Mouse (Mus musculus): Measurements from ENCODE around the gene Wdr47. TPM values are rescaled to one million over a fixed set of nuclear protein-coding genes. Genes with fewer than 3 reads are reported as not detected.
"Not testable (repeated sequence)": the region's sequence is repeated elsewhere in the genome, so short reads cannot be mapped to it uniquely, and the experiment has no call there.

Gene Wdr47
- polyA plus RNA-seq, 1 experiment from 2014 or later: 103 TPM

DNA sequence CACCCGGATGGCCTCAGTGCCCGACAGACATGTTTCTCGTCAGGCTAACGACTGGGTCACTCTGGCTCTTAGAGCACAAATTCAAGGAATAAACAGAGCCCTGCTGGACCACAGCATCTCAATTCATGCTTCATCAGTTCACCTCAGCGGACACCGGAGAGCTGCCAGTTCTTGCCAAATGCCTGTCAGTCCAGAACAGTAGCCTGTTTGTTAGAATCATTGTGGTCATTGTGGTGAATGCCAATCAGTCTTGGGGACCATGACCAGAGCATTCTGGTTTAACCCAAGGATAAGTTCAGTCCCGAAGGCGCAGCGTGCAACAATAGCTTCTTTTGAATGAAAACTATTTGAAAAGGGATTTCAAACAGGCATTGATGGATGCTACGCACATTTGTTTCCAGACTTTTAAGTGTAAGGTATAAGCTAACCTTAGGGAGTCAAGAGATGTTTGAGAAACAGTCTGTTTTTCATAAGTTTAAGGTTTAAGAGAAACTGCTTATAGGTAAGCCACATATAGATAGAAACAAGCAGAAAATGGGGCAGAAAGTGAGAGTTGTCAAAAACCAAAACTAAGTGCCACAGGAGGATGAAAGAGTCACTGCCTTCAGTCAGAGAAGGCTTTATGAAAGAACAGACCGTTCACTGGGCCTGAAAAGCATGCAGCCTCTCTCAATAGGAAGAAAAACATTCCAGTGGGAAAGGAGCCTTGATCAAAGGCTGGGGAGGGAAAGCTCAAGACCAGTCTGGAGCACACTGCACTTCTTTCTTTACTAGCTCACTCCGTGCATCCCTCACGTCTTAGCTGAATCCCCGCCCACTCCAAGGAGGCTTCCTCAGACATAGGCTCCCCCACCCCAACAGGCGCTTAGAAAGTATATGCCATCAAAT lies 22.8 kb upstream of the Wdr47 start:
- WGBS: 11% methylated on average over 15 of the region's 15 CpGs
- Histone ChIP-seq H3K36me3 (ENCODE audit: control insufficient read depth, insufficient read depth, low read length) (no peaks in the 10 kb centered on the region), H3K9ac (ENCODE audit: low read depth, low read length) (no peak overlapping the region), H3K27me3 (replicated peaks; ENCODE audit: control insufficient read depth, insufficient read depth, low read length) (no peaks in the 10 kb centered on the region), H3K4me2 (ENCODE audit: low read length) (no peak overlapping the region), H3K4me1 (ENCODE audit: control insufficient read depth, insufficient read depth, low read depth, low read length) (peaks cover 10% of the 10 kb centered on the region), H3K9me3 (ENCODE audit: control insufficient read depth, low read length) (no peaks in the 10 kb centered on the region), H3K27ac (ENCODE audit: low read depth, low read length) (peak overlapping the region; percentile 37), H3K4me3 (ENCODE audit: low read length) (no peak overlapping the region)
- ATAC-seq: no peak

DNA sequence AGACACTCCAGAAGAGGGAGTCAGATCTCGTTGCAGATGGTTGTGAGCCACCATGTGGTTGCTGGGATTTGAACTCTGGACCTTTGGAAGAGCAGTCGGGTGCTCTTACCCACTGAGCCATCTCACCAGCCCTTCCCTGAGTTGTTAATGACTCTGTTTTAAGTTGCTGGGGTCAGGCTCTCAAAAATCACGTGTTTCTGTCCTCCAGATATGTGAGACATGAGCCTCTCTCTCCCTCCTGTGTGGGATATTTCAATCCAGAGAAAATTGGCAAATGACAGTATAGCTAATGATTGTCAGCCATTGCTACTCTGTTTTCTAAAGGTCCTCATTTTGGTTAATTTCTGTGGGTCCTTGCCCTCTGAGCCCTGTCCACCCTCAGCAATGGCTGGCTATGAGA lies 21.4 kb upstream of the Wdr47 start:
- ATAC-seq: not testable (repeated sequence)
- H3K4me1 ChIP-seq (ENCODE audit: control insufficient read depth, insufficient read depth, low read depth, low read length): peaks cover 13% of the 10 kb centered on the region

DNA sequence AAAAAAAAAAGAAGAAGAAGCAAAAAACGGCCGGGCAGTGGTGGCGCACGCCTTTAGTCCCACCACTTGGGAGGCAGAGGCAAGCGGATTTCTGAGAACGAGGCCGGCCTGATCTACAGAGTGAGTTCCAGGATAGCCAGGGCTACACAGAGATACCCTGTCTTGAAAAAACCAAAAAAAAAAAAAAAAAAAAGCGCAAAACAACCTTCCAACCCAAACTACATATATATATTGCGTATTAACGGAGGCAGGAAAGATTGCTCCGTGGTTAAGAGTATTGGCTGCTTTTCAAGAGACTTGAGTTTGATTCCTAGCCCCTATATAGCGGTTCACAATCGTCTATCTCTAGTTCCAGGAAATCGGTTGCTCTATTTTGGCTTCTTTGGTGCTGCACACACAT lies 20.3 kb upstream of the Wdr47 start:
- ATAC-seq: no peak
- Histone ChIP-seq H3K4me2 (ENCODE audit: low read length) (peak overlapping the region; percentile 89), H3K27ac (ENCODE audit: low read depth, low read length) (no peak overlapping the region)

More for the DNA sequence above, 21.4 kb upstream of the Wdr47 start:
- WGBS: 61% methylated on average over 3 of the region's 3 CpGs
- not testable (repeated sequence) for H3K4me2 ChIP-seq (ENCODE audit: low read length); H3K36me3 ChIP-seq (ENCODE audit: control insufficient read depth, insufficient read depth, low read length); H3K9ac ChIP-seq (ENCODE audit: low read depth, low read length); H3K9me3 ChIP-seq (ENCODE audit: control insufficient read depth, low read length); H3K4me3 ChIP-seq (ENCODE audit: low read length); H3K27ac ChIP-seq (ENCODE audit: low read depth, low read length); H3K27me3 ChIP-seq (replicated peaks; ENCODE audit: control insufficient read depth, insufficient read depth, low read length)

DNA sequence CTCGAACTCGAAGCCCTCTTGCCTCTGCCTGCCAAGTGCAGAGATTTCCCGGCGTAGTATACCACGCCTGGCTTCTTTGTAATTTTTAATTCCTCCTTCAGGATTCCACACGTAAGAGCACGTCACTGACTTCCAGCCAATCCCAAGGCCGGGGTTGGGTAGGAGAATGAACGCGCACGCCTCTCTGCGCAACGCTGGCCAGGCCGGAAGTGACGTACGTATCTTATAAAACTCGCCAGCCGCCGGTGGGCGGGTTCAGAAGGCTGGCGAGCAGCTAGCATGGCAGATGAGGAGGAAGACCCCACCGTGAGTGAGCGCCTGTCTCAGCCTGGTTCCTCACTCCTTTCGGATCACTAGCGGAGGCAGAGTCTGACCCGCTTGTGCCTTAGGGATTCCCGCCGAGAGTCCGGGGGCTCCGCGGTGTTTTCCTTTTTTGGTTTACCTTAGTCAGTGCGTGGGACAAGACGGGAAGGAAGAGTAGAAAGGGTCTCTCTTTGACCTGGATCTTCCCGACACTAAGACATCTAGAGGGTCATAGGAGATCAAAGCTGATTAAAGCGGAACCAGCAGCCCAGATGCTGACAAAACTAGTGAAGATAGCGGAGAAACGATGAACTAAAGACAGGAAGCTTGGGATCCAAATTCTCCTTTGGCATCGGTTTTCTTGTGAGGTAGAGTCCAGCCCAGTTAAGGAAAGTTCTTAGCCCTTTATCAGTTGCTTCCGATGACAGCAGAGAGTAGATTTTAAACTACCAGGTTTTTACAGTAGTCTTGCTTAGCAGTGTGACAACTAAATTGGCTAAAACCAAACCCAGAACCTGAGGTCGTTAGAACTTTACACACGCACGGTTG lies 19.4 kb upstream of the Wdr47 start, which contains the start of gene Taf13:
Gene Taf13, plus strand, starts transcription at position 256 of the 852 bp plus-strand sequence.
- H3K36me3 ChIP-seq (ENCODE audit: control insufficient read depth, insufficient read depth, low read length): no peaks in the 10 kb centered on the region
- peak within 1 kb of the TSS; percentile 80 for H3K9ac ChIP-seq (ENCODE audit: low read depth, low read length)
- peak; percentile 98 for ATAC-seq
- H3K9me3 ChIP-seq (ENCODE audit: control insufficient read depth, low read length): no peaks in the 10 kb centered on the region
- H3K4me3 ChIP-seq (ENCODE audit: low read length): peak within 1 kb of the TSS; percentile 74
- no peaks in the 10 kb centered on the region for H3K27me3 ChIP-seq (replicated peaks; ENCODE audit: control insufficient read depth, insufficient read depth, low read length)
- peak within 1 kb of the TSS; percentile 85 for H3K27ac ChIP-seq (ENCODE audit: low read depth, low read length)
- H3K4me1 ChIP-seq (ENCODE audit: control insufficient read depth, insufficient read depth, low read depth, low read length): peaks cover 13% of the 10 kb centered on the region
- WGBS: 2% methylated on average over 42 of the region's 42 CpGs
- peak within 1 kb of the TSS; percentile 89 for H3K4me2 ChIP-seq (ENCODE audit: low read length)

More for the DNA sequence above, 20.3 kb upstream of the Wdr47 start:
- Histone ChIP-seq H3K27me3 (replicated peaks; ENCODE audit: control insufficient read depth, insufficient read depth, low read length) (no peaks in the 10 kb centered on the region), H3K9ac (ENCODE audit: low read depth, low read length) (no peak overlapping the region), H3K4me1 (ENCODE audit: control insufficient read depth, insufficient read depth, low read depth, low read length) (peaks cover 13% of the 10 kb centered on the region), H3K4me3 (ENCODE audit: low read length) (no peak overlapping the region), H3K36me3 (ENCODE audit: control insufficient read depth, insufficient read depth, low read length) (no peaks in the 10 kb centered on the region), H3K9me3 (ENCODE audit: control insufficient read depth, low read length) (no peaks in the 10 kb centered on the region)
- 85% methylated on average over 14 of the region's 14 CpGs for WGBS

DNA sequence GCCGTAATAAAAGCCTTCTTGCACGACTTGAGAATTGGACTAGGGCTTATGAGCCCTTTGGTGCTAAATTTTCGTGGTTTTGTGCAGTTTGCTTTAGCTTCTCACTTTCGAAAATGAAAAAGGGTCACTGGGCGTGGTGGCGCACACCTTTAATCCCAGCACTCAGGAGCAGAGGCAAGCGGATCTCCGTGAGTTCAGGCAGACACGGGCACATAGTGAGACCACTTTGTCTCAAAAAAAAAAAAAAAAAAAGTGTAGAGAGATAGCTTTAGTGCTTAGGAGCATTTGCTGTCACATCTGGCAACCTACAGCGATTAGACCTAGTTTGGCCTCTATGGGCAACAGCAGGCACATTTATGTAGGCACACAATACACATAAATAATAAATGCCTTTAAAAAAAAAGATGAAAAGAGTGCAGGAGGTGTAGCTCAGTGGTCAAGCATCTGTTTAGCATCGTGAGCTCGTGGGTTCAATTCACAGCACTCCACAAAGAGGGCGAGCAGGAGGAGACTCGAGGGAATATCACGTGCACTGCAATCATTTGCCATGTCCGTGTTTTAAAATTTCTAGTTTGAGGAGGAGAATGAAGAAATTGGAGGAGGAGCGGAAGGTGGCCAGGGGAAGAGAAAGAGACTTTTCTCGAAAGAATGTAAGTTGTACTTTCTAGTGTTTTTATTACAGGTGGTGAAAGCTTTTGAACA lies 18.6 kb upstream of the Wdr47 start:
- H3K36me3 ChIP-seq (ENCODE audit: control insufficient read depth, insufficient read depth, low read length): no peaks in the 10 kb centered on the region
- peak overlapping the region; percentile 80 for H3K9ac ChIP-seq (ENCODE audit: low read depth, low read length)
- no peak overlapping the region for H3K27ac ChIP-seq (ENCODE audit: low read depth, low read length)
- 43% methylated on average over 18 of the region's 18 CpGs for WGBS
- no peak for ATAC-seq
- H3K27me3 ChIP-seq (replicated peaks; ENCODE audit: control insufficient read depth, insufficient read depth, low read length): no peaks in the 10 kb centered on the region
- peaks cover 13% of the 10 kb centered on the region for H3K4me1 ChIP-seq (ENCODE audit: control insufficient read depth, insufficient read depth, low read depth, low read length)
- H3K9me3 ChIP-seq (ENCODE audit: control insufficient read depth, low read length): no peaks in the 10 kb centered on the region
- peak overlapping the region; percentile 89 for H3K4me2 ChIP-seq (ENCODE audit: low read length)
- H3K4me3 ChIP-seq (ENCODE audit: low read length): peak overlapping the region; percentile 74

DNA sequence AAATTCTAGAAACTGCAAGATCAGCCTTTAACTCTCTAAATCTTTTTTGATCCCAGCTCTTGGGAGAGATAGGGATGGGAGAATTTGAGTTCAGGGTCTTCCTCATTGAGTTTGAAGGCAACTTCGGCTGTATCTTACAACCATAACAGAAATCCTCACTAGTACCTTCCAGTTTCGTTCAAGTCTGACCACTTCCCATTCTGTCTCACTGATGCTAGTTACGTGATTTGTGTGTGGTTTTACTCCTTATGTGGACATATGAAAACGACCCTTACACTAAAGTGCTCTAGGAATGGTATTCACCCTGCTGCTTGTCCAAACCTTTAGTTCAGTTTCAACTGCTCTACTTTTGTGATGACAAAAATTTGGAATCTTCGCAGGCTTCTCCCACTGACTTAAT lies 17.1 kb upstream of the Wdr47 start:
- H3K4me1 ChIP-seq (ENCODE audit: control insufficient read depth, insufficient read depth, low read depth, low read length): peaks cover 13% of the 10 kb centered on the region
- H3K36me3 ChIP-seq (ENCODE audit: control insufficient read depth, insufficient read depth, low read length): 0 out of 2 replicates have a peak, but pooled peaks cover 2% of the 10 kb centered on the region
- no peak overlapping the region for H3K4me3 ChIP-seq (ENCODE audit: low read length)
- H3K9ac ChIP-seq (ENCODE audit: low read depth, low read length): no peak overlapping the region
- no peak overlapping the region for H3K27ac ChIP-seq (ENCODE audit: low read depth, low read length)
- H3K27me3 ChIP-seq (replicated peaks; ENCODE audit: control insufficient read depth, insufficient read depth, low read length): no peaks in the 10 kb centered on the region
- no peak overlapping the region for H3K4me2 ChIP-seq (ENCODE audit: low read length)
- no peaks in the 10 kb centered on the region for H3K9me3 ChIP-seq (ENCODE audit: control insufficient read depth, low read length)
- WGBS: 92% methylated on average over 5 of the region's 5 CpGs
- ATAC-seq: no peak

DNA sequence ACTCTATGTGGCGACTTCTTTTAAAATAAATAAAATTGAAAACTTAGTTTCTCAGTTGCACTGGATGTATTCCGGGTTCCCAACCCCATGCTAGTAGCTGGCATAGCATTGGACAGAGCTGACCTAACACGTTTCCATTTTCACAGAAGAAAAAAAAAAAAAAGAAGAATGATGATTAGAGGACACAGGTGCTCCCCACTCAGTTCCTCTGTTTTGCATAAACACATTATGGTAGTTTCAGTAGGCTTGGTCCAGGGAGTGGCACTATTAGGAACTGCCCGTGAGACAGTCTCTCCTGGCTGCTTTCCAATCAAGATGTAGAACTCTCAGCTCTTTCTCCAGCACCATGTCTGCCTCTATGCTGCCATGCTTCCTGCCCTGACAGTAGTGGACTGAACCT lies 6.5 kb upstream of the Wdr47 start:
- no peak for ATAC-seq
- Histone ChIP-seq H3K27me3 (replicated peaks; ENCODE audit: control insufficient read depth, insufficient read depth, low read length) (no peaks in the 10 kb centered on the region), H3K9me3 (ENCODE audit: control insufficient read depth, low read length) (no peaks in the 10 kb centered on the region), H3K9ac (ENCODE audit: low read depth, low read length) (no peak overlapping the region), H3K4me1 (ENCODE audit: control insufficient read depth, insufficient read depth, low read depth, low read length) (no peaks in the 10 kb centered on the region), H3K36me3 (ENCODE audit: control insufficient read depth, insufficient read depth, low read length) (no peaks in the 10 kb centered on the region), H3K4me2 (ENCODE audit: low read length) (no peak overlapping the region), H3K4me3 (ENCODE audit: low read length) (no peak overlapping the region), H3K27ac (ENCODE audit: low read depth, low read length) (no peak overlapping the region)
- 76% methylated on average over 4 of the region's 4 CpGs for WGBS

DNA sequence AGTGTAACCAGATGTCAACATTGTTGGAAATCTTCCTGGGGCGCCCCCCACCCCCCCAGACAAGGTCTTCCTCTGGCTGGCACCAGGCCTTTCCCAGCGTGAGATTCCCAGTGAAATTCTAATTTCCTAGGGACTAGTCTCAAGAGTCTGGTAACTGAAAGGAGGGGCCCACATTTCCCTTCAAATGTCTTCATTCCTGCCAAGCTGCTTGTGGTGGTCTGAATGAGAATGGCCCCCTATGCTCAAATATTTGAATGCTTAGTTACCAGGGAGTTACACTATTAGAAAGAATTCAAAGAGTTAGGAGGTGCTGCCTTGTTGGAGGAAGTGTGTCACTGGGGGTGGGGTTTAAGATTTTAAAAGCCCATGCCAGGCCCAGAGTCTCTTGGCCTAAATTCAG lies 2.6 kb upstream of the Wdr47 start:
- H3K9ac ChIP-seq (ENCODE audit: low read depth, low read length): no peak overlapping the region
- H3K4me3 ChIP-seq (ENCODE audit: low read length): no peak overlapping the region
- H3K9me3 ChIP-seq (ENCODE audit: control insufficient read depth, low read length): no peaks in the 10 kb centered on the region
- H3K4me2 ChIP-seq (ENCODE audit: low read length): no peak overlapping the region
- no peak overlapping the region for H3K27ac ChIP-seq (ENCODE audit: low read depth, low read length)
- no peaks in the 10 kb centered on the region for H3K27me3 ChIP-seq (replicated peaks; ENCODE audit: control insufficient read depth, insufficient read depth, low read length)
- 13% methylated on average over 2 of the region's 2 CpGs for WGBS
- H3K4me1 ChIP-seq (ENCODE audit: control insufficient read depth, insufficient read depth, low read depth, low read length): peaks cover 4% of the 10 kb centered on the region
- no peak for ATAC-seq
- no peaks in the 10 kb centered on the region for H3K36me3 ChIP-seq (ENCODE audit: control insufficient read depth, insufficient read depth, low read length)

Measured in hindbrain, embryonic 16.5 days (tissue).